Mouse (Mus musculus): Measurements from ENCODE around the gene Gm5460.

Gm5460 gene

GRCm38 (mm10) chr14:34016381-34016780 lies at the start of gene Gm5460:
TSS of gene Gm5460 (plus strand) at chr14:34016758.
- no peak for DNase-seq (ENCODE audit: low spot score)

GRCm38 (mm10) chr14:33972679-33973078 lies 43.9 kb upstream of the Gm5460 start:
- peak; percentile 31 for DNase-seq (ENCODE audit: low spot score)

- DNase-seq (ENCODE audit: low spot score), result peak; percentile 12
These were observed 41.8 kb upstream of the Gm5460 start for GRCm38 (mm10) chr14:33974752-33975151.

GRCm38 (mm10) chr14:33977748-33978147 lies 38.8 kb upstream of the Gm5460 start:
- no peak for DNase-seq (ENCODE audit: low spot score)

- peak; percentile 67 for DNase-seq (ENCODE audit: low spot score)
These were observed 37.9 kb upstream of the Gm5460 start, which contains the start of gene Zfp488 for GRCm38 (mm10) chr14:33978604-33979059. TSS of gene Zfp488 (minus strand) at chr14:33978764.

GRCm38 (mm10) chr14:33989201-33989600 lies 27.4 kb upstream of the Gm5460 start:
- DNase-seq (ENCODE audit: low spot score), result no peak

- no peak for DNase-seq (ENCODE audit: low spot score)
These were observed 24.6 kb upstream of the Gm5460 start for GRCm38 (mm10) chr14:33991971-33992370.

GRCm38 (mm10) chr14:33993051-33993450 lies 23.5 kb upstream of the Gm5460 start:
- DNase-seq (ENCODE audit: low spot score), result no peak

GRCm38 (mm10) chr14:33993521-33994289 lies 22.9 kb upstream of the Gm5460 start:
- no peak for DNase-seq (ENCODE audit: low spot score)

- no peak for DNase-seq (ENCODE audit: low spot score)
These were observed 19.1 kb upstream of the Gm5460 start for GRCm38 (mm10) chr14:33997427-33997826.

- no peak for DNase-seq (ENCODE audit: low spot score)
These were observed 16.5 kb upstream of the Gm5460 start for GRCm38 (mm10) chr14:34000076-34000475.

- DNase-seq (ENCODE audit: low spot score), result no peak
These were observed 15.1 kb upstream of the Gm5460 start for GRCm38 (mm10) chr14:34001445-34001844.

GRCm38 (mm10) chr14:34002358-34002757 lies 14.2 kb upstream of the Gm5460 start:
- no peak for DNase-seq (ENCODE audit: low spot score)

GRCm38 (mm10) chr14:34015063-34015462 lies 1.5 kb upstream of the Gm5460 start, which contains the start of gene Gm30083:
TSS of gene Gm30083 (minus strand) at chr14:34015182.
- no peak for DNase-seq (ENCODE audit: low spot score)

- no peak for DNase-seq (ENCODE audit: low spot score)
These were observed 380 bp downstream of the Gm5460 start for GRCm38 (mm10) chr14:34016938-34017337.

- no peak for DNase-seq (ENCODE audit: low spot score)
These were observed 10.2 kb downstream of the Gm5460 start for GRCm38 (mm10) chr14:34026710-34027109.

- no peak for DNase-seq (ENCODE audit: low spot score)
These were observed 17.5 kb downstream of the Gm5460 start for GRCm38 (mm10) chr14:34033841-34034610.

GRCm38 (mm10) chr14:34041241-34041640 lies 24.7 kb downstream of the Gm5460 start:
- no peak for DNase-seq (ENCODE audit: low spot score)

- DNase-seq (ENCODE audit: low spot score), result no peak
These were observed 26.8 kb downstream of the Gm5460 start for GRCm38 (mm10) chr14:34043341-34043740.

- DNase-seq (ENCODE audit: low spot score), result no peak
These were observed 33.7 kb downstream of the Gm5460 start for GRCm38 (mm10) chr14:34050101-34050779.

GRCm38 (mm10) chr14:34052516-34052915 lies 36.0 kb downstream of the Gm5460 start, which contains the start of gene Antxrl:
TSS of gene Antxrl (plus strand) at chr14:34052707.
- DNase-seq (ENCODE audit: low spot score), result no peak

- DNase-seq (ENCODE audit: low spot score), result peak; percentile 12
These were observed 55.1 kb downstream of the Gm5460 start for GRCm38 (mm10) chr14:34071665-34072064.
